Mouse (Mus musculus) limb, embryonic 13.5 days (tissue): ENCODE data around the gene Bcl11a. TPM values are rescaled to one million over a fixed set of nuclear protein-coding genes. Genes with fewer than 3 reads are reported as not detected.

Source experiments
- ATAC-seq: fragments of 200-750 bp; cut with Nextera tagmentation; 2 replicates; pipeline ENCODE4 v1.8.0; 2017; ENCODE audit warnings: low read depth, moderate number of reproducible peaks, moderate TSS enrichment; ENCODE audit not compliant: low FRiP score
- H3K27ac ChIP-seq: fragments of 300-500 bp; sonication (generic); 2 replicates; pipeline ENCODE4 v1.5.1; 2015; ENCODE audit warnings: inconsistent platforms, mild to moderate bottlenecking, moderate library complexity
- H3K27me3 ChIP-seq: fragments of 300-500 bp; sonication (generic); 2 replicates; pipeline ENCODE4 v1.6.1; 2015; ENCODE audit warnings: mild to moderate bottlenecking, inconsistent platforms
- H3K36me3 ChIP-seq: fragments of 300-500 bp; sonication (generic); 2 replicates; pipeline ENCODE4 v1.6.1; 2015; ENCODE audit warnings: inconsistent platforms, mild to moderate bottlenecking, moderate library complexity
- H3K4me1 ChIP-seq: fragments of 300-500 bp; sonication (generic); 2 replicates; pipeline ENCODE4 v1.6.1; 2015; ENCODE audit warnings: inconsistent platforms
- H3K4me2 ChIP-seq: fragments of 300-500 bp; sonication (generic); replicated peaks from 2 replicates; pipeline ENCODE4 v1.6.1; 2015; ENCODE audit warnings: inconsistent platforms, mild to moderate bottlenecking, moderate library complexity
- H3K4me3 ChIP-seq: fragments of 300-500 bp; sonication (generic); 2 replicates; pipeline ENCODE4 v1.5.1; 2015; ENCODE audit warnings: moderate library complexity, mild to moderate bottlenecking, inconsistent platforms
- H3K9ac ChIP-seq: fragments of 300-500 bp; sonication (generic); 2 replicates; pipeline ENCODE4 v1.6.1; 2015; ENCODE audit warnings: mild to moderate bottlenecking, inconsistent platforms
- H3K9me3 ChIP-seq: fragments of 300-500 bp; sonication (generic); 2 replicates; pipeline ENCODE4 v1.6.1; 2016; ENCODE audit warnings: inconsistent platforms
- WGBS: fragments of 180-500 bp; shearing (Covaris S2); methylation state at CpG from one replicate; pipeline ENCODE4 v1.1.7; 2015; 5-methylcytosine and 5-hydroxymethylcytosine counted together
- polyA plus RNA-seq: library from polyadenylated mRNA; unstranded; fragments of >200 nt; fragmentation: Nextera tagmentation; extraction: Ambion mirVana; gene quantifications from 2 replicates; pipeline ENCODE4 v1.2.1, GENCODE M21; 2015

Bcl11a gene
- polyA plus RNA-seq, 1 experiment from 2014 or later = 76.6 TPM

GRCm38 (mm10) chr11:24095236-24095635, 17.4 kb downstream of the Bcl11a start:
- H3K27ac ChIP-seq = no peak overlapping the region
- peaks cover 12% of the 10 kb centered on the region for H3K36me3 ChIP-seq
- peaks cover 88% of the 10 kb centered on the region for H3K4me1 ChIP-seq
- H3K4me2 ChIP-seq = peak overlapping the region; percentile 34
- no peaks in the 10 kb centered on the region for H3K9me3 ChIP-seq
- H3K27me3 ChIP-seq = no peaks in the 10 kb centered on the region
- peak overlapping the region; percentile 35; the same call in 1 of the 2 replicates for H3K9ac ChIP-seq
- no peak for ATAC-seq
- 35% methylated on average over 9 of the region's 9 CpGs for WGBS
- H3K4me3 ChIP-seq = no peak overlapping the region

- Histone ChIP-seq H3K27me3 (no peaks in the 10 kb centered on the region), H3K9ac (0 out of 2 replicates have a peak overlapping the region, but pooled peaks have one; percentile 35), H3K4me1 (peaks cover 89% of the 10 kb centered on the region), H3K4me3 (no peak overlapping the region), H3K36me3 (peaks cover 9% of the 10 kb centered on the region), H3K9me3 (no peaks in the 10 kb centered on the region), H3K27ac (no peak overlapping the region), H3K4me2 (peak overlapping the region; percentile 37)
- ATAC-seq = no peak
- WGBS = 35% methylated on average over 7 of the region's 7 CpGs
Measured at GRCm38 (mm10) chr11:24095656-24096353, 17.9 kb downstream of the Bcl11a start.

- Histone ChIP-seq H3K27ac (no peak overlapping the region), H3K27me3 (no peaks in the 10 kb centered on the region)
Measured at GRCm38 (mm10) chr11:24096483-24096882, 18.6 kb downstream of the Bcl11a start.

GRCm38 (mm10) chr11:24097026-24097425, 19.2 kb downstream of the Bcl11a start:
- H3K9me3 ChIP-seq = no peaks in the 10 kb centered on the region
- H3K9ac ChIP-seq = no peak overlapping the region
- H3K4me3 ChIP-seq = no peak overlapping the region
- H3K27ac ChIP-seq = no peak overlapping the region; the same call in 1 of the 2 replicates
- H3K27me3 ChIP-seq = no peaks in the 10 kb centered on the region
- H3K4me2 ChIP-seq = peak overlapping the region; percentile 37; the same call in 1 of the 2 replicates
- peaks cover 89% of the 10 kb centered on the region for H3K4me1 ChIP-seq
- WGBS = 25% methylated on average over 6 of the region's 6 CpGs
- no peak for ATAC-seq
- peaks cover 9% of the 10 kb centered on the region for H3K36me3 ChIP-seq

More at GRCm38 (mm10) chr11:24096483-24096882, 18.6 kb downstream of the Bcl11a start:
- peak overlapping the region; percentile 37 for H3K4me2 ChIP-seq
- H3K9me3 ChIP-seq = no peaks in the 10 kb centered on the region
- H3K4me1 ChIP-seq = peaks cover 88% of the 10 kb centered on the region
- ATAC-seq = no peak
- H3K9ac ChIP-seq = peak overlapping the region; percentile 31; the same call in 1 of the 2 replicates
- 10% methylated on average over 6 of the region's 6 CpGs for WGBS
- H3K4me3 ChIP-seq = no peak overlapping the region
- peaks cover 9% of the 10 kb centered on the region for H3K36me3 ChIP-seq

GRCm38 (mm10) chr11:24098069-24098468, 20.2 kb downstream of the Bcl11a start:
- Histone ChIP-seq H3K36me3 (peaks cover 3% of the 10 kb centered on the region), H3K4me2 (no peak overlapping the region), H3K9me3 (no peaks in the 10 kb centered on the region), H3K4me3 (no peak overlapping the region), H3K9ac (no peak overlapping the region), H3K4me1 (peaks cover 90% of the 10 kb centered on the region), H3K27me3 (no peaks in the 10 kb centered on the region), H3K27ac (no peak overlapping the region)
- WGBS = 22% methylated on average over 5 of the region's 5 CpGs
- no peak for ATAC-seq

- H3K4me1 ChIP-seq = peaks cover 92% of the 10 kb centered on the region
- H3K4me3 ChIP-seq = no peak overlapping the region
- H3K9ac ChIP-seq = no peak overlapping the region
- 40% methylated on average over 3 of the region's 3 CpGs for WGBS
- no peaks in the 10 kb centered on the region for H3K9me3 ChIP-seq
- H3K27me3 ChIP-seq = no peaks in the 10 kb centered on the region
- peak overlapping the region; percentile 66 for H3K27ac ChIP-seq
- H3K36me3 ChIP-seq = no peaks in the 10 kb centered on the region
- peak overlapping the region; percentile 40 for H3K4me2 ChIP-seq
- ATAC-seq = no peak
Measured at GRCm38 (mm10) chr11:24098662-24099061, 20.8 kb downstream of the Bcl11a start.

- H3K4me3 ChIP-seq = no peak overlapping the region
- no peaks in the 10 kb centered on the region for H3K9me3 ChIP-seq
- WGBS = 63% methylated on average over 10 of the region's 10 CpGs
- peak overlapping the region; percentile 40 for H3K4me2 ChIP-seq
- H3K9ac ChIP-seq = no peak overlapping the region
- no peaks in the 10 kb centered on the region for H3K27me3 ChIP-seq
- H3K4me1 ChIP-seq = peaks cover 88% of the 10 kb centered on the region
- ATAC-seq = no peak
- H3K36me3 ChIP-seq = peaks cover 1% of the 10 kb centered on the region; the same call in 1 of the 2 replicates
- H3K27ac ChIP-seq = peak overlapping the region; percentile 66
Measured at GRCm38 (mm10) chr11:24099215-24099614, 21.4 kb downstream of the Bcl11a start.

- Histone ChIP-seq H3K4me3 (peak overlapping the region; percentile 12), H3K9me3 (no peaks in the 10 kb centered on the region), H3K4me2 (peak overlapping the region; percentile 41), H3K4me1 (peaks cover 82% of the 10 kb centered on the region), H3K27ac (peak overlapping the region; percentile 77; the same call in 1 of the 2 replicates), H3K9ac (no peak overlapping the region), H3K27me3 (no peaks in the 10 kb centered on the region), H3K36me3 (peaks cover 7% of the 10 kb centered on the region; the same call in 1 of the 2 replicates)
- no peak for ATAC-seq
- WGBS = 33% methylated on average over 7 of the region's 7 CpGs
Measured at GRCm38 (mm10) chr11:24099886-24100293, 22.0 kb downstream of the Bcl11a start.

- Histone ChIP-seq H3K4me1 (peaks cover 75% of the 10 kb centered on the region), H3K27me3 (no peaks in the 10 kb centered on the region), H3K36me3 (peaks cover 7% of the 10 kb centered on the region; the same call in 1 of the 2 replicates), H3K9me3 (no peaks in the 10 kb centered on the region), H3K27ac (0 out of 2 replicates have a peak overlapping the region, but pooled peaks have one; percentile 39), H3K9ac (no peak overlapping the region), H3K4me3 (no peak overlapping the region), H3K4me2 (peak overlapping the region; percentile 17; the same call in 1 of the 2 replicates)
- WGBS = 71% methylated on average over 4 of the region's 4 CpGs
- no peak for ATAC-seq
Measured at GRCm38 (mm10) chr11:24100449-24101070, 22.7 kb downstream of the Bcl11a start.

GRCm38 (mm10) chr11:24101625-24102024, 23.8 kb downstream of the Bcl11a start:
- 93% methylated on average over 3 of the region's 3 CpGs for WGBS
- H3K27ac ChIP-seq = no peak overlapping the region
- H3K36me3 ChIP-seq = peaks cover 7% of the 10 kb centered on the region; the same call in 1 of the 2 replicates
- H3K4me3 ChIP-seq = no peak overlapping the region
- H3K27me3 ChIP-seq = no peaks in the 10 kb centered on the region
- no peak overlapping the region for H3K4me2 ChIP-seq
- H3K9ac ChIP-seq = no peak overlapping the region
- no peaks in the 10 kb centered on the region for H3K9me3 ChIP-seq
- peaks cover 68% of the 10 kb centered on the region for H3K4me1 ChIP-seq
- no peak for ATAC-seq

GRCm38 (mm10) chr11:24102372-24102771, 24.5 kb downstream of the Bcl11a start:
- no peak for ATAC-seq
- H3K9ac ChIP-seq = no peak overlapping the region
- no peak overlapping the region for H3K27ac ChIP-seq
- 73% methylated on average over 2 of the region's 2 CpGs for WGBS
- no peak overlapping the region for H3K4me2 ChIP-seq
- peaks cover 7% of the 10 kb centered on the region; the same call in 1 of the 2 replicates for H3K36me3 ChIP-seq
- H3K9me3 ChIP-seq = no peaks in the 10 kb centered on the region
- peaks cover 60% of the 10 kb centered on the region for H3K4me1 ChIP-seq
- H3K27me3 ChIP-seq = no peaks in the 10 kb centered on the region
- H3K4me3 ChIP-seq = no peak overlapping the region

GRCm38 (mm10) chr11:24103128-24103742, 25.4 kb downstream of the Bcl11a start:
- H3K9ac ChIP-seq = no peak overlapping the region
- H3K9me3 ChIP-seq = no peaks in the 10 kb centered on the region
- no peak overlapping the region for H3K27ac ChIP-seq
- peaks cover 52% of the 10 kb centered on the region for H3K4me1 ChIP-seq
- 77% methylated on average over 6 of the region's 6 CpGs for WGBS
- H3K27me3 ChIP-seq = no peaks in the 10 kb centered on the region
- ATAC-seq = no peak
- peaks cover 7% of the 10 kb centered on the region; the same call in 1 of the 2 replicates for H3K36me3 ChIP-seq
- no peak overlapping the region for H3K4me2 ChIP-seq
- H3K4me3 ChIP-seq = no peak overlapping the region
